Mouse (Mus musculus): ENCODE measurements around the gene Dtx3. TPM values are rescaled to one million over a fixed set of nuclear protein-coding genes. Genes with fewer than 3 reads are reported as not detected.
A peak's percentile ranks its signal among the peaks of the same experiment; 100 is the strongest.

Dtx3 gene
- polyA plus RNA-seq, 1 experiment = 82.0 TPM

- Histone ChIP-seq H3K4me3 (ENCODE audit: insufficient read depth, low read length) (no peak overlapping the region), H3K4me1 (ENCODE audit: control insufficient read depth, insufficient read depth, low read length) (no peaks in the 10 kb centered on the region), H3K27ac (ENCODE audit: insufficient read depth, low read length) (no peak overlapping the region)
- TF ChIP-seq CTCF (IDR thresholded peaks at IDR 0.05; ENCODE audit: borderline replicate concordance, insufficient read depth, low read length) = no peak
- no peak for TF ChIP-seq POLR2A (IDR thresholded peaks at IDR 0.05; ENCODE audit: low read depth, low read length)
These were observed 23.8 kb downstream of the Dtx3 start for GRCm38 (mm10) chr10:127171631-127172200.

GRCm38 (mm10) chr10:127170837-127171272, 24.7 kb downstream of the Dtx3 start:
- Histone ChIP-seq H3K4me1 (ENCODE audit: control insufficient read depth, insufficient read depth, low read length) (no peaks in the 10 kb centered on the region), H3K4me3 (ENCODE audit: insufficient read depth, low read length) (peak overlapping the region; percentile 18), H3K27ac (ENCODE audit: insufficient read depth, low read length) (no peak overlapping the region)
- TF ChIP-seq CTCF (IDR thresholded peaks at IDR 0.05; ENCODE audit: borderline replicate concordance, insufficient read depth, low read length) = peak; percentile 94
- TF ChIP-seq POLR2A (IDR thresholded peaks at IDR 0.05; ENCODE audit: low read depth, low read length) = no peak

- Histone ChIP-seq H3K27ac (ENCODE audit: insufficient read depth, low read length) (no peak overlapping the region), H3K4me1 (ENCODE audit: control insufficient read depth, insufficient read depth, low read length) (no peaks in the 10 kb centered on the region), H3K4me3 (ENCODE audit: insufficient read depth, low read length) (no peak overlapping the region)
- TF ChIP-seq POLR2A (IDR thresholded peaks at IDR 0.05; ENCODE audit: low read depth, low read length) = no peak
- peak; percentile 21; the same call in 1 of the 2 replicates for TF ChIP-seq CTCF (IDR thresholded peaks at IDR 0.05; ENCODE audit: borderline replicate concordance, insufficient read depth, low read length)
These were observed 25.5 kb downstream of the Dtx3 start for GRCm38 (mm10) chr10:127170002-127170401.

- no peaks in the 10 kb centered on the region for H3K4me1 ChIP-seq (ENCODE audit: control insufficient read depth, insufficient read depth, low read length)
- H3K27ac ChIP-seq (ENCODE audit: insufficient read depth, low read length) = no peak overlapping the region
- no peak for TF ChIP-seq CTCF (IDR thresholded peaks at IDR 0.05; ENCODE audit: borderline replicate concordance, insufficient read depth, low read length)
- no peak for TF ChIP-seq POLR2A (IDR thresholded peaks at IDR 0.05; ENCODE audit: low read depth, low read length)
- H3K4me3 ChIP-seq (ENCODE audit: insufficient read depth, low read length) = no peak overlapping the region
These were observed 27.8 kb downstream of the Dtx3 start for GRCm38 (mm10) chr10:127167614-127168192.

- no peak for TF ChIP-seq CTCF (IDR thresholded peaks at IDR 0.05; ENCODE audit: borderline replicate concordance, insufficient read depth, low read length)
- TF ChIP-seq POLR2A (IDR thresholded peaks at IDR 0.05; ENCODE audit: low read depth, low read length) = no peak
- H3K4me3 ChIP-seq (ENCODE audit: insufficient read depth, low read length) = peak overlapping the region; percentile 60
- no peak overlapping the region for H3K27ac ChIP-seq (ENCODE audit: insufficient read depth, low read length)
- H3K4me1 ChIP-seq (ENCODE audit: control insufficient read depth, insufficient read depth, low read length) = no peaks in the 10 kb centered on the region
These were observed 28.5 kb downstream of the Dtx3 start for GRCm38 (mm10) chr10:127166771-127167613.

- Histone ChIP-seq H3K27ac (ENCODE audit: insufficient read depth, low read length) (no peak overlapping the region), H3K4me1 (ENCODE audit: control insufficient read depth, insufficient read depth, low read length) (no peaks in the 10 kb centered on the region), H3K4me3 (ENCODE audit: insufficient read depth, low read length) (peak overlapping the region; percentile 60)
- TF ChIP-seq POLR2A (IDR thresholded peaks at IDR 0.05; ENCODE audit: low read depth, low read length) = no peak
- no peak for TF ChIP-seq CTCF (IDR thresholded peaks at IDR 0.05; ENCODE audit: borderline replicate concordance, insufficient read depth, low read length)
These were observed 29.2 kb downstream of the Dtx3 start for GRCm38 (mm10) chr10:127166404-127166715.

GRCm38 (mm10) chr10:127165654-127166403, 29.7 kb downstream of the Dtx3 start:
- H3K27ac ChIP-seq (ENCODE audit: insufficient read depth, low read length) = peak overlapping the region; percentile 70
- TF ChIP-seq CTCF (IDR thresholded peaks at IDR 0.05; ENCODE audit: borderline replicate concordance, insufficient read depth, low read length) (no peak), POLR2A (IDR thresholded peaks at IDR 0.05; ENCODE audit: low read depth, low read length) (peak; percentile 65)

GRCm38 (mm10) chr10:127165354-127165653, 30.2 kb downstream of the Dtx3 start:
- TF ChIP-seq POLR2A (IDR thresholded peaks at IDR 0.05; ENCODE audit: low read depth, low read length) (no peak), CTCF (IDR thresholded peaks at IDR 0.05; ENCODE audit: borderline replicate concordance, insufficient read depth, low read length) (no peak)
- Histone ChIP-seq H3K27ac (ENCODE audit: insufficient read depth, low read length) (peak overlapping the region; percentile 70), H3K4me3 (ENCODE audit: insufficient read depth, low read length) (peak overlapping the region; percentile 60), H3K4me1 (ENCODE audit: control insufficient read depth, insufficient read depth, low read length) (no peaks in the 10 kb centered on the region)

More at GRCm38 (mm10) chr10:127165654-127166403, 29.7 kb downstream of the Dtx3 start:
- H3K4me1 ChIP-seq (ENCODE audit: control insufficient read depth, insufficient read depth, low read length) = no peaks in the 10 kb centered on the region
- peak overlapping the region; percentile 60 for H3K4me3 ChIP-seq (ENCODE audit: insufficient read depth, low read length)

GRCm38 (mm10) chr10:127164631-127165353, 30.7 kb downstream of the Dtx3 start, which contains the start of gene B4galnt1:
Gene B4galnt1 (plus strand): TSS chr10:127165225.
- Histone ChIP-seq H3K27ac (ENCODE audit: insufficient read depth, low read length) (peak within 1 kb of the TSS; percentile 70), H3K4me1 (ENCODE audit: control insufficient read depth, insufficient read depth, low read length) (no peaks in the 10 kb centered on the region), H3K4me3 (ENCODE audit: insufficient read depth, low read length) (peak within 1 kb of the TSS; percentile 60)
- TF ChIP-seq POLR2A (IDR thresholded peaks at IDR 0.05; ENCODE audit: low read depth, low read length) = peak; percentile 73
- TF ChIP-seq CTCF (IDR thresholded peaks at IDR 0.05; ENCODE audit: borderline replicate concordance, insufficient read depth, low read length) = peak; percentile 65
